Mouse (Mus musculus): ENCODE results near the gene Arhgef38. TPM values are rescaled to one million over a fixed set of nuclear protein-coding genes. Genes with fewer than 3 reads are reported as not detected.

Gene Arhgef38
- not detected for total RNA-seq (2023)

DNA sequence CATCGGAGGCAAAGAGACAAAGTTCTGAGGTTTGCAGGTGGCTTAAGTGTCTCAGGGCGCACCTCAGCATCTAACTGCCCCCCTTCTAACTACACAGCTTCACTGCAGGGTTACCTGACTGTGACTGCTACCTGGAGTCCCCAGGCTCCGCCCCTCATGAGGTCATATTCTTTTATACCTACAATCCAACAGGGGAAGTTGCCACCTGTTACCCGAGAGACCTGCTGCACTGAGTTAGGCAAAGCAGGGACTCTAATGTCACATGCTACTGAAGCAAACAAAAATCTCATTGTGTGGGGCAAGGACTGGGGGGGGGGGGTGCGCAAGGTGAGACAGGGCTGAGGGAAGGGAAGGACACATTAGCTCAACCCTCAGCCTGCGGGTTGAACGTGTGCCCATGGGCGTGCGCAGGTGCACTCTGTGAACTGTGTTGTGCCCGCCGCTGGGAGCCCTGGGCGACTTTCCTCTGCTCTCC, at the start of gene Arhgef38:
Gene Arhgef38, minus strand, starts transcription at position 129 of the 475 bp plus-strand sequence.

DNA sequence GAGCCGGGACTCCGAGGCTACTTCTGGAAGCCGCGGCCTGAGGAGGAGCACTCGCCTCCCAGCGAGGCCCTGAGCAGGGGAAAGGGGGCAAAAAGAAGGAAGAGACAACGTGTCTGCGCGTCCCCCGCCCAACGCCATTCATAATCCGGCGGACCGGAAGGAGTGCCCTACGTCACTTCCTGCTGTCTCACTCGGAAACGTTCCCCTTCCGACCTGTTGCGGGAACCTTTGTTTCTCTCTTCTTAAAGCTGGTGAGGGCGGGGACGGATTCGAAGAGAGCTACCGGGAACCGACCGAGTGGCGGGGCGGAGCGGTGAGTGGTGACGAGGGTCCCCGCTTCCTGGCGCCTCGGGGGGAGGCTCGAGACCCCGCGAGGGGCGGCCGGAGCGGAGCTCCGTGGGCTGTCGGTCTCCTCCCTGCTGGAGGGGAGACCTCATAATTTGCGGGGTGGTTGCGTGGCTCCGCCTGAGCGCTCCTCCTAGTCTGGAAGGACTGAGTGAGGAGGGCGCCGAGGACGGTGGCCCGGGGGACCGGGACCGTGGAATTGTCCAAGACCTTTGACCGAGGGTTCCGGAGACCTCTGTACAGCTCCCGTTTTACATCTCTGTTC, 143.0 kb downstream of the Arhgef38 start, which contains the start of the genes Ints12 and Gstcd:
Gene Ints12, plus strand, starts transcription at position 177 of the 610 bp plus-strand sequence.
Gene Gstcd, minus strand, starts transcription at position 370 of the 610 bp plus-strand sequence.

Other genes starting within 250 kb of the Arhgef38 start
- 10 to 100 TPM; 41.6 to 42.2 TPM for gene Ints12, start 143.1 kb downstream of the Arhgef38 start, total RNA-seq (2023)
- 10 to 100 TPM in 1 of 2 experiments, 1 to 10 TPM in 1; 9.6 to 11.6 TPM for gene Gstcd, start 142.9 kb downstream of the Arhgef38 start, total RNA-seq (2023)
- 10 to 100 TPM; 17.7 to 18.8 TPM for gene Ppa2, start 75.2 kb upstream of the Arhgef38 start, total RNA-seq (2023)

All from neutrophil, adult 83 days (primary cell).